Mouse (Mus musculus) forebrain, embryonic 14.5 days (tissue): Measurements from ENCODE around the gene Smarca4. TPM values are rescaled to one million over a fixed set of nuclear protein-coding genes. Genes with fewer than 3 reads are reported as not detected.

Source experiments
- ATAC-seq: fragments of 200-750 bp; cut with Nextera tagmentation; 2 replicates; pipeline ENCODE4 v1.8.0; 2017; ENCODE audit warnings: mild to moderate bottlenecking, moderate library complexity
- DNase-seq: peaks from one replicate; pipeline ENCODE4 v3.0.0-alpha.2; 2015; ENCODE audit warnings: low spot score
- H3K27ac ChIP-seq: fragments of 300-500 bp; sonication (generic); 2 replicates; pipeline ENCODE4 v1.5.1; 2014; ENCODE audit warnings: low read depth, mild to moderate bottlenecking, control low read depth, low read length, moderate library complexity
- H3K27me3 ChIP-seq: fragments of 300-500 bp; sonication (generic); replicated peaks from 2 replicates; pipeline ENCODE4 v1.6.1; 2014; ENCODE audit warnings: low read length, control low read depth, mixed read lengths; ENCODE audit not compliant: control insufficient read depth, insufficient read depth
- H3K36me3 ChIP-seq: fragments of 300-500 bp; sonication (generic); 2 replicates; pipeline ENCODE4 v1.6.1; 2014; ENCODE audit warnings: low read length, control low read depth; ENCODE audit not compliant: control insufficient read depth, insufficient read depth
- H3K4me1 ChIP-seq: fragments of 300-500 bp; sonication (generic); 2 replicates; pipeline ENCODE4 v1.6.1; 2014; ENCODE audit warnings: antibody characterized with exemption, low read length, control low read depth; ENCODE audit not compliant: control insufficient read depth, insufficient read depth
- H3K4me2 ChIP-seq: fragments of 300-500 bp; sonication (generic); 2 replicates; pipeline ENCODE4 v1.6.1; 2014; ENCODE audit warnings: mild to moderate bottlenecking, control low read depth, low read length
- H3K4me3 ChIP-seq: fragments of 300-500 bp; sonication (generic); 2 replicates; pipeline ENCODE4 v1.5.1; 2014; ENCODE audit warnings: low read depth, low read length, control low read depth
- H3K9ac ChIP-seq: fragments of 300-500 bp; sonication (generic); 2 replicates; pipeline ENCODE4 v1.6.1; 2014; ENCODE audit warnings: mild to moderate bottlenecking, low read length, control low read depth, moderate library complexity
- H3K9me3 ChIP-seq: fragments of 300-500 bp; sonication (generic); replicated peaks from 2 replicates; pipeline ENCODE4 v1.6.1; 2016; ENCODE audit warnings: low read length, control low read depth, mixed read lengths; ENCODE audit not compliant: control insufficient read depth
- WGBS: fragments of 180-500 bp; shearing (Covaris S2); extraction: QIAGEN DNeasy Blood & Tissue Kit; methylation state at CpG from one replicate; pipeline ENCODE4 v1.1.7; 2014; 5-methylcytosine and 5-hydroxymethylcytosine counted together
- polyA plus RNA-seq: library from polyadenylated mRNA; unstranded; fragments of >200 nt; fragmentation: Nextera tagmentation; extraction: Ambion mirVana; gene quantifications from 2 replicates; pipeline ENCODE4 v1.2.1, GENCODE M21; 2014

Smarca4 gene
- polyA plus RNA-seq, 1 experiment from 2014 or later, result 128 TPM

GRCm38 (mm10) chr9:21738776-21739175 lies 122.8 kb downstream of the Smarca4 start:
- ATAC-seq, result no peak
- H3K27ac ChIP-seq, result no peak overlapping the region
- no peaks in the 10 kb centered on the region for H3K4me1 ChIP-seq
- no peaks in the 10 kb centered on the region for H3K27me3 ChIP-seq
- DNase-seq, result no peak
- WGBS, result 69% methylated on average over 7 of the region's 7 CpGs
- no peak overlapping the region for H3K9ac ChIP-seq
- no peak overlapping the region for H3K4me2 ChIP-seq
- H3K36me3 ChIP-seq, result peaks cover 89% of the 10 kb centered on the region
- H3K9me3 ChIP-seq, result no peaks in the 10 kb centered on the region
- H3K4me3 ChIP-seq, result no peak overlapping the region

- Histone ChIP-seq H3K4me3 (no peak overlapping the region), H3K4me1 (no peaks in the 10 kb centered on the region), H3K9ac (no peak overlapping the region), H3K9me3 (no peaks in the 10 kb centered on the region), H3K4me2 (no peak overlapping the region), H3K36me3 (peaks cover 90% of the 10 kb centered on the region), H3K27me3 (no peaks in the 10 kb centered on the region), H3K27ac (no peak overlapping the region)
- ATAC-seq (no peak), DNase-seq (no peak)
- 95% methylated on average over 14 of the region's 14 CpGs for WGBS
Observed at GRCm38 (mm10) chr9:21740427-21740826, 124.5 kb downstream of the Smarca4 start.

GRCm38 (mm10) chr9:21741514-21741913 lies 125.5 kb downstream of the Smarca4 start:
- no peaks in the 10 kb centered on the region for H3K4me1 ChIP-seq
- H3K4me3 ChIP-seq, result no peak overlapping the region
- no peak overlapping the region for H3K4me2 ChIP-seq
- no peak overlapping the region for H3K27ac ChIP-seq
- 98% methylated on average over 11 of the region's 11 CpGs for WGBS
- no peak for ATAC-seq
- no peaks in the 10 kb centered on the region for H3K27me3 ChIP-seq
- peaks cover 90% of the 10 kb centered on the region for H3K36me3 ChIP-seq
- H3K9me3 ChIP-seq, result no peaks in the 10 kb centered on the region
- no peak overlapping the region for H3K9ac ChIP-seq
- DNase-seq, result no peak

- Histone ChIP-seq H3K27ac (no peak overlapping the region), H3K9ac (no peak overlapping the region), H3K27me3 (no peaks in the 10 kb centered on the region), H3K4me3 (no peak overlapping the region), H3K9me3 (no peaks in the 10 kb centered on the region), H3K36me3 (peaks cover 70% of the 10 kb centered on the region), H3K4me1 (no peaks in the 10 kb centered on the region), H3K4me2 (no peak overlapping the region)
- ATAC-seq (no peak), DNase-seq (no peak)
- 87% methylated on average over 3 of the region's 3 CpGs for WGBS
Observed at GRCm38 (mm10) chr9:21747238-21747774, 131.3 kb downstream of the Smarca4 start.

GRCm38 (mm10) chr9:21748033-21748432 lies 132.1 kb downstream of the Smarca4 start:
- no peaks in the 10 kb centered on the region for H3K27me3 ChIP-seq
- peak; percentile 60 for ATAC-seq
- H3K9me3 ChIP-seq, result no peaks in the 10 kb centered on the region
- no peak overlapping the region for H3K27ac ChIP-seq
- WGBS, result 70% methylated on average over 7 of the region's 7 CpGs
- H3K4me1 ChIP-seq, result no peaks in the 10 kb centered on the region
- H3K9ac ChIP-seq, result no peak overlapping the region
- H3K4me3 ChIP-seq, result no peak overlapping the region
- H3K36me3 ChIP-seq, result peaks cover 62% of the 10 kb centered on the region
- peak; percentile 67 for DNase-seq
- no peak overlapping the region for H3K4me2 ChIP-seq

- Histone ChIP-seq H3K36me3 (peaks cover 61% of the 10 kb centered on the region), H3K4me2 (no peak overlapping the region), H3K4me3 (no peak overlapping the region), H3K4me1 (no peaks in the 10 kb centered on the region), H3K9ac (no peak overlapping the region), H3K9me3 (no peaks in the 10 kb centered on the region), H3K27me3 (no peaks in the 10 kb centered on the region), H3K27ac (0 out of 2 replicates have a peak overlapping the region, but pooled peaks have one; percentile 9)
- 90% methylated on average over 10 of the region's 10 CpGs for WGBS
- DNase-seq, result no peak
- ATAC-seq, result no peak
Observed at GRCm38 (mm10) chr9:21748491-21748890, 132.5 kb downstream of the Smarca4 start.

GRCm38 (mm10) chr9:21749382-21750118 lies 133.6 kb downstream of the Smarca4 start:
- WGBS, result 88% methylated on average over 6 of the region's 6 CpGs
- no peak for ATAC-seq

GRCm38 (mm10) chr9:21750370-21750769 lies 134.4 kb downstream of the Smarca4 start:
- ATAC-seq, result no peak
- Histone ChIP-seq H3K27ac (no peak overlapping the region), H3K36me3 (peaks cover 43% of the 10 kb centered on the region), H3K27me3 (no peaks in the 10 kb centered on the region), H3K4me3 (no peak overlapping the region), H3K4me2 (no peak overlapping the region), H3K4me1 (no peaks in the 10 kb centered on the region), H3K9ac (no peak overlapping the region), H3K9me3 (no peaks in the 10 kb centered on the region)
- WGBS, result 82% methylated on average over 3 of the region's 3 CpGs
- no peak for DNase-seq

More at GRCm38 (mm10) chr9:21749382-21750118, 133.6 kb downstream of the Smarca4 start:
- H3K4me3 ChIP-seq, result no peak overlapping the region
- H3K27me3 ChIP-seq, result no peaks in the 10 kb centered on the region
- no peak for DNase-seq
- no peaks in the 10 kb centered on the region for H3K4me1 ChIP-seq
- H3K9ac ChIP-seq, result no peak overlapping the region
- H3K9me3 ChIP-seq, result no peaks in the 10 kb centered on the region
- H3K36me3 ChIP-seq, result peaks cover 51% of the 10 kb centered on the region
- H3K27ac ChIP-seq, result no peak overlapping the region
- no peak overlapping the region for H3K4me2 ChIP-seq

GRCm38 (mm10) chr9:21751347-21751746 lies 135.4 kb downstream of the Smarca4 start:
- Histone ChIP-seq H3K27ac (no peak overlapping the region), H3K27me3 (no peaks in the 10 kb centered on the region), H3K36me3 (peaks cover 41% of the 10 kb centered on the region), H3K4me3 (no peak overlapping the region), H3K9me3 (no peaks in the 10 kb centered on the region), H3K9ac (no peak overlapping the region), H3K4me1 (no peaks in the 10 kb centered on the region), H3K4me2 (no peak overlapping the region)
- DNase-seq, result no peak
- ATAC-seq, result no peak
- WGBS, result 53% methylated on average over 6 of the region's 6 CpGs
